ENCODE assay signal across 25 mouse cellular contexts in the genomic region with DNA sequence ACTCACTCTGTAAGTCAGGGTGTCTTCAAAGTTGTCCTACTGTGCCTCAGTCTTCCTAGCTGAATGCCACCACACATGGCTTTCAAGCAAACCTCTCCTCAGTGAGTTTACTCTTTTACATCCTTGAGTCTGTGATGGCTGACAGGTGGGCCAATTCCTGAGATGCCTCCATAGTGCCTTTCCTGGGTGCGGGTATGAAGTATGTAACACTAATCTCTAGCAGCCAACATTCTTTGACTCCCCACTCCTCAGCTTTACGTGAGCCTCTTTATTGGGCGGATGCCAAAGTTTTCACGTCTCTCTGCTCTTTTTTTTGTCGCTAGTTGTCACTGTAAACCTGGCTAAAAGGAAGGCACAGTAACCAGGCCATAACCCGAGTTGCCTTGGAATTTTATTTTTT. TPM values are rescaled to one million over a fixed set of nuclear protein-coding genes. Genes with fewer than 3 reads are reported as not detected.
DNase-seq lines count a peak whose midpoint lies in the region; ATAC-seq lines count a peak whose summit lies in the region.
"Had no signal": no experiment of that assay in that cellular context is flagged by ENCODE, and none has a peak within 500 bp of the region (broad histone marks: within the 10 kb centered on the region; RNA-seq: fewer than 3 reads in every experiment).

No protein-coding gene starts in this region.

- WGBS in embryonic facial prominence, embryonic 14.5 days, result 63% methylated on average over 6 of the region's 6 CpGs
- 89% methylated on average over 6 of the region's 6 CpGs for WGBS in embryonic facial prominence, embryonic 10.5 days
- WGBS in lung, embryonic 16.5 days, result 43% methylated on average over 6 of the region's 6 CpGs
- 88% methylated on average over 6 of the region's 6 CpGs for WGBS in midbrain, embryonic 11.5 days
- WGBS in midbrain, embryonic 16.5 days, result 85% methylated on average over 6 of the region's 6 CpGs

- H3K27ac ChIP-seq in embryonic facial prominence, embryonic 14.5 days (replicated peaks; ENCODE audit: low read depth, low read length), result no peak overlapping the region
- no peak overlapping the region for H3K27ac ChIP-seq in embryonic facial prominence, embryonic 10.5 days (replicated peaks)
- no peak overlapping the region for H3K27ac ChIP-seq in lung, embryonic 16.5 days (ENCODE audit: low read length)
- H3K27ac ChIP-seq in midbrain, embryonic 11.5 days (ENCODE audit: low read depth, low read length), result no peak overlapping the region
- H3K27ac ChIP-seq in midbrain, embryonic 16.5 days (ENCODE audit: low read length), result no peak overlapping the region
- H3K27ac ChIP-seq: embryonic facial prominence, embryonic 13.5 days; forebrain, embryonic 13.5 days; forebrain, embryonic 15.5 days had no signal

- ATAC-seq in embryonic facial prominence, embryonic 14.5 days (ENCODE audit: low read depth), result no peak
- ATAC-seq in lung, embryonic 16.5 days (ENCODE audit: low read depth), result peak; percentile 71
- no peak for ATAC-seq in midbrain, embryonic 11.5 days (ENCODE audit: low FRiP score)
- no peak for ATAC-seq in midbrain, embryonic 16.5 days
- ATAC-seq: activated CD4-positive, CD25-positive, alpha-beta regulatory T cell, adult 4 months; CD4-positive, CD25-positive, alpha-beta regulatory T cell, adult 4 months; forebrain, embryonic 13.5 days; forebrain, embryonic 15.5 days; forebrain, postnatal 0 days; Patski had no signal

- H3K27me3 ChIP-seq in embryonic facial prominence, embryonic 14.5 days (replicated peaks; ENCODE audit: control insufficient read depth, insufficient read depth, low read length), result no peaks in the 10 kb centered on the region
- 0 out of 2 replicates have a peak, but pooled peaks cover 3% of the 10 kb centered on the region for H3K27me3 ChIP-seq in embryonic facial prominence, embryonic 10.5 days (replicated peaks; ENCODE audit: low read depth, poor library complexity, severe bottlenecking)
- H3K27me3 ChIP-seq in lung, embryonic 16.5 days (ENCODE audit: control insufficient read depth, insufficient read depth, low read depth, low read length), result no peaks in the 10 kb centered on the region
- no peaks in the 10 kb centered on the region for H3K27me3 ChIP-seq in midbrain, embryonic 11.5 days (ENCODE audit: control insufficient read depth, insufficient read depth, low read length)
- H3K27me3 ChIP-seq in midbrain, embryonic 16.5 days (ENCODE audit: control insufficient read depth, insufficient read depth, low read depth, low read length), result no peaks in the 10 kb centered on the region
- H3K27me3 ChIP-seq: CH12.LX; embryonic facial prominence, embryonic 13.5 days; forebrain, embryonic 13.5 days; forebrain, embryonic 15.5 days; Patski had no signal

- H3K36me3 ChIP-seq in embryonic facial prominence, embryonic 14.5 days (ENCODE audit: control insufficient read depth, insufficient read depth, low read length), result no peaks in the 10 kb centered on the region
- H3K36me3 ChIP-seq in embryonic facial prominence, embryonic 10.5 days (replicated peaks), result no peaks in the 10 kb centered on the region
- H3K36me3 ChIP-seq in lung, embryonic 16.5 days (ENCODE audit: control insufficient read depth, insufficient read depth, low read length), result no peaks in the 10 kb centered on the region
- H3K36me3 ChIP-seq in midbrain, embryonic 11.5 days (ENCODE audit: control insufficient read depth, insufficient read depth, low read length), result no peaks in the 10 kb centered on the region
- no peaks in the 10 kb centered on the region for H3K36me3 ChIP-seq in midbrain, embryonic 16.5 days (ENCODE audit: control insufficient read depth, insufficient read depth, low read length)
- H3K36me3 ChIP-seq: embryonic facial prominence, embryonic 13.5 days; forebrain, embryonic 15.5 days; G1E had no signal

- no peak overlapping the region for H3K9ac ChIP-seq in embryonic facial prominence, embryonic 14.5 days (ENCODE audit: low read depth, low read length)
- no peak overlapping the region for H3K9ac ChIP-seq in lung, embryonic 16.5 days (ENCODE audit: low read length)
- no peak overlapping the region for H3K9ac ChIP-seq in midbrain, embryonic 11.5 days (ENCODE audit: low read length)
- H3K9ac ChIP-seq in midbrain, embryonic 16.5 days (ENCODE audit: low read depth, low read length), result no peak overlapping the region
- H3K9ac ChIP-seq: embryonic facial prominence, embryonic 13.5 days; forebrain, embryonic 13.5 days; forebrain, embryonic 15.5 days; forebrain, postnatal 0 days had no signal

- H3K4me1 ChIP-seq in embryonic facial prominence, embryonic 14.5 days (ENCODE audit: control insufficient read depth, insufficient read depth, low read length), result peaks cover 9% of the 10 kb centered on the region; the same call in 1 of the 2 replicates
- no peaks in the 10 kb centered on the region for H3K4me1 ChIP-seq in embryonic facial prominence, embryonic 10.5 days
- no peaks in the 10 kb centered on the region for H3K4me1 ChIP-seq in lung, embryonic 16.5 days (replicated peaks; ENCODE audit: control insufficient read depth, insufficient read depth, low read length)
- no peaks in the 10 kb centered on the region for H3K4me1 ChIP-seq in midbrain, embryonic 11.5 days (ENCODE audit: control insufficient read depth, insufficient read depth, low read length)
- H3K4me1 ChIP-seq in midbrain, embryonic 16.5 days (ENCODE audit: control insufficient read depth, insufficient read depth, low read length), result no peaks in the 10 kb centered on the region
- H3K4me1 ChIP-seq: forebrain, embryonic 13.5 days; forebrain, embryonic 15.5 days had no signal

- H3K4me2 ChIP-seq in embryonic facial prominence, embryonic 14.5 days (ENCODE audit: low read depth, low read length), result no peak overlapping the region
- H3K4me2 ChIP-seq in lung, embryonic 16.5 days (ENCODE audit: low read depth, low read length), result no peak overlapping the region
- H3K4me2 ChIP-seq in midbrain, embryonic 11.5 days, result no peak overlapping the region
- no peak overlapping the region for H3K4me2 ChIP-seq in midbrain, embryonic 16.5 days (ENCODE audit: low read length)
- H3K4me2 ChIP-seq: embryonic facial prominence, embryonic 13.5 days; forebrain, embryonic 13.5 days; forebrain, embryonic 15.5 days had no signal

- no peaks in the 10 kb centered on the region for H3K9me3 ChIP-seq in embryonic facial prominence, embryonic 14.5 days (ENCODE audit: control insufficient read depth, low read length)
- H3K9me3 ChIP-seq in embryonic facial prominence, embryonic 10.5 days, result no peaks in the 10 kb centered on the region
- no peaks in the 10 kb centered on the region for H3K9me3 ChIP-seq in lung, embryonic 16.5 days (ENCODE audit: control insufficient read depth, low read length)
- H3K9me3 ChIP-seq in midbrain, embryonic 11.5 days (ENCODE audit: control insufficient read depth, low read length), result no peaks in the 10 kb centered on the region
- H3K9me3 ChIP-seq in midbrain, embryonic 16.5 days (replicated peaks; ENCODE audit: control insufficient read depth, low read length, poor library complexity, severe bottlenecking), result no peaks in the 10 kb centered on the region
- H3K9me3 ChIP-seq: embryonic facial prominence, embryonic 13.5 days; forebrain, embryonic 13.5 days; forebrain, embryonic 15.5 days; G1E had no signal

- DNase-seq in embryonic facial prominence, embryonic 14.5 days (ENCODE audit: low spot score), result peak; percentile 38
- DNase-seq in embryonic facial prominence, embryonic 10.5 days (ENCODE audit: low spot score), result no peak
- DNase-seq in lung, postnatal 25 days (ENCODE audit: low spot score), result no peak
- DNase-seq in midbrain, embryonic 11.5 days (ENCODE audit: low spot score, missing footprints), result peak; percentile 31
- DNase-seq: adrenal gland, adult 8-10 months; adrenal gland, postnatal 14 days; adrenal gland, postnatal 36 days; B cell, adult 2 months; cerebellum, adult 11-12 months; cerebellum, adult 2 months; cerebellum, adult 9-10 months; cerebellum, postnatal 10 days; cerebellum, postnatal 25 days; forebrain, postnatal 0 days had no signal

- no peak overlapping the region for H3K4me3 ChIP-seq in embryonic facial prominence, embryonic 14.5 days (ENCODE audit: low read depth, low read length)
- H3K4me3 ChIP-seq in embryonic facial prominence, embryonic 10.5 days, result no peak overlapping the region
- no peak overlapping the region for H3K4me3 ChIP-seq in lung, embryonic 16.5 days (ENCODE audit: low read length)
- no peak overlapping the region for H3K4me3 ChIP-seq in midbrain, embryonic 11.5 days (ENCODE audit: low read depth, low read length)
- no peak overlapping the region for H3K4me3 ChIP-seq in midbrain, embryonic 16.5 days (ENCODE audit: low read depth, low read length)
- H3K4me3 ChIP-seq: embryonic facial prominence, embryonic 13.5 days; forebrain, embryonic 13.5 days; forebrain, embryonic 15.5 days had no signal

RNA-seq across cellular contexts. Expression of a gene that starts 24.0 kb away (rescaled TPM):
- 0.18 and 0.24 TPM in 2 replicates for polyA plus RNA-seq in embryonic facial prominence, embryonic 14.5 days (2014; fragmentation: Nextera tagmentation; extraction: Ambion mirVana)
- 0.09 TPM in 1 of 2 replicates, not detected in the other for polyA plus RNA-seq in embryonic facial prominence, embryonic 10.5 days (2016; fragmentation: Nextera tagmentation; extraction: Ambion mirVana)
- 0.28 and 0.39 TPM in 2 replicates for polyA plus RNA-seq in lung, embryonic 16.5 days (2015; fragmentation: Nextera tagmentation; extraction: Ambion mirVana)
- not detected in 2 replicates for polyA plus RNA-seq in midbrain, embryonic 11.5 days (2014; fragmentation: Nextera tagmentation; extraction: Ambion mirVana)
- polyA plus RNA-seq in midbrain, embryonic 16.5 days (2015; fragmentation: Nextera tagmentation; extraction: Ambion mirVana), result not detected in 2 replicates
- polyA plus RNA-seq: embryonic facial prominence, embryonic 11.5 days; G1E; Patski had no signal

RNA-seq across cellular contexts. Expression of a gene that starts 35.9 kb away (rescaled TPM):
- 12.0 and 14.6 TPM in 2 replicates for polyA plus RNA-seq in embryonic facial prominence, embryonic 14.5 days (2014; fragmentation: Nextera tagmentation; extraction: Ambion mirVana)
- polyA plus RNA-seq in embryonic facial prominence, embryonic 10.5 days (2016; fragmentation: Nextera tagmentation; extraction: Ambion mirVana), result 28.1 and 31.4 TPM in 2 replicates
- polyA plus RNA-seq in lung, embryonic 16.5 days (2015; fragmentation: Nextera tagmentation; extraction: Ambion mirVana), result 15.5 and 18.2 TPM in 2 replicates
- polyA plus RNA-seq in midbrain, embryonic 11.5 days (2014; fragmentation: Nextera tagmentation; extraction: Ambion mirVana), result 24.7 and 26.9 TPM in 2 replicates
- polyA plus RNA-seq in midbrain, embryonic 16.5 days (2015; fragmentation: Nextera tagmentation; extraction: Ambion mirVana), result 2.7 and 3.1 TPM in 2 replicates

Comparison
In these comparisons a context has a peak if more than half of its experiments do, and no peak if none do; other contexts are left out.
1. DNase-seq: peak in embryonic facial prominence, embryonic 14.5 days (single experiment) and midbrain, embryonic 11.5 days (single experiment); none in embryonic facial prominence, embryonic 10.5 days (single experiment) and lung, postnatal 25 days (single experiment).